Mouse (Mus musculus) neural tube, embryonic 10.5 days (tissue): ENCODE data around the gene Tcf25.

ENCODE experiments used
- DNase-seq: peaks from one replicate; pipeline ENCODE4 v3.0.0-alpha.2; 2017; ENCODE audit warnings: low spot score; ENCODE audit errors: extremely low spot score

Tcf25 gene

DNA sequence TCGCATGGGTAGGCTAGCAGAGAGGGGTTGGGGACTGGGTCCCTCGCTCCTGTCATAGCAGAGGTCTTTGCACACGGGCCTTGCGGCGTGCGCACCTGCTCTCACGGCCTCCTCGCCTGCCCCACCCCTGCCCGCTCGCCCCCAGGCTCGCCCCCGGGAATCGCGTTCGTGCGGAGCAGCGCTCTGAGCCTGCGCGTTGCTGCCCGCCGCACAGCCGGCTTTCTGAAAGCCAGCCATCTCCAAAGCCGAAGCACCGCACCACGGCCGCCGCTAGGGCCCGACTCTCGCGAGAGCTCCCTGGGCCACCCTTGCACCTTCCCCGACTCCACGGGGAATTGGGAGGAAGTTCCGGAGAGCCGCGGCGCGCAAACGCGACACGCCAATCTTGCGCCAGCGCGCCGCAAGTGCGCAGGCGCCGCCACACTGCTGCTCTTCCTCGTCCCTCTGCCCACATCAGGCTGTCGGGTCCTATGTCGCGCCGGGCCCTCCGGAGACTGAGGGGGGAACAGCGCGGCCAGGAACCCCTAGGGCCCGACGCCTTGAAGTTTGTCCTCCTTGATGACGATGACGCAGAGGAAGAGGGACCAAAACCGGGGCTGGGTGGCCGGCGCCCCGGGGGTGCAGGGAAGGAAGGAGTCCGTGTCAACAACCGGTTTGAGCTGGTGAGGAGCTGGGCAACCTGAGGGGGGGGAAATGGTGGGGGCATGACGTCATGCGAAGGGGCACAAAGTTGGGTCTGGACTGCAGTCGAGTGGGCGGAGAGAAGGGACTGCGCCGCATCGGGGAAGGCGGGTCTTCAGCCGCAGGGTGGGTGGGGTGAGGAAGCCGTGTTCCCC lies at the start of gene Tcf25:
Gene Tcf25 (plus strand): TSS at position 351 of the 836 bp plus-strand sequence.
- peak; percentile 98 for DNase-seq

DNA sequence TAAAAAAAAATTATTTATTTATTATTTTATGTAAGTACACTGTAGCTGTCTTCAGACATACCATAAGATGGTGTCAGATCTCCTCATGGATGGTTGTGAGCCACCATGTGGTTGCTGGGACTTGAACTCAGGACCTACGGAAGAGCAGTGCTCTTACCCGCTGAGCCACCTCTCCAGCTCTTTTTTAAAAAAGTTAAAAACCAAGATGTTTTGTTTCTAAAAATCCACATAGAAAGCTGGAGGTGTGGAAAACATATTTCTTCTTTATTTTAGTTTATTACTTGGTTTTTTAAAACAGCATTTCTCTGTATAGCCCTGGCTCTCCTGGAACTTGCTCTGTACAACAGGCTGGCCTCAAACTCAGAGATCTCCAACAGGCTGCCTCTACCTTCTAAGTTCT lies 45.0 kb upstream of the Tcf25 start:
- DNase-seq = no peak

DNA sequence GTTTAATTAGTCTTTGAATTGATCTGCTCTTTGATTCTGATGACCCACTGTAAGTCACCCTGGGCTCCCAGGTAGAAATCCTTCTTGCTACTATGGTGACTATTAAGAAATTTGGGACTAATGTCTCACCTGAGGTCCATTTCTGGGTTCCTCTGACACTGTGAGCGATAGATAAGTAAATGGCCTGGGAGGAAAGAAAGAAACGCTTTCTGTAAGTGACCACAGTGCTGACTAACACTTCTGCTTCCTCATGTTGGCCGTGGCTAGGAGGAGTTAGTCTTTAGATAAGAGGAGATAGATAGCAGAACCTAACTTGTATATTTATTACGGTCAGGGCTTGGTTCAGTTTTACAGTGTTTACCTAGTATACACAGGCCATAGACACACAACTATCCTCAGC lies 44.2 kb upstream of the Tcf25 start:
- no peak for DNase-seq

DNA sequence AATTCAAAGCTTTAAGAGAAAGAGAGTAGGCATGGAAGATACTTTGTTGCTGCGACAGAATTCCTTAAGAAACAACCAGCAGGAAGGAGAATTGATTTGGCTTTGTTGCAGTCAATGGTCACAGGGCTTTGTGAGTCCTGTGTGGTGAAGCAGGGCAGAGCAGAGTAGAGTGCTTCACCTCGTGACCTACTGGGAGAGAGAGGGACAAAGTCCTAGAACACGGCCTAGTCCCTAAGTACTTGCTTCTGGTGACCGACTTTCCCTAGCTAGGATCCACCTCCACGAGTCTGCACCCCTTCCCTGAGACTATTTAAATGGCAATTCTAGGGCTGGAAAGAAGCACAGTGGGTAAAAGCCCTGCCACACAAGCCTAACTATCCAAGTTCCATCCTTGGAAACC lies 43.6 kb upstream of the Tcf25 start:
- DNase-seq = no peak

DNA sequence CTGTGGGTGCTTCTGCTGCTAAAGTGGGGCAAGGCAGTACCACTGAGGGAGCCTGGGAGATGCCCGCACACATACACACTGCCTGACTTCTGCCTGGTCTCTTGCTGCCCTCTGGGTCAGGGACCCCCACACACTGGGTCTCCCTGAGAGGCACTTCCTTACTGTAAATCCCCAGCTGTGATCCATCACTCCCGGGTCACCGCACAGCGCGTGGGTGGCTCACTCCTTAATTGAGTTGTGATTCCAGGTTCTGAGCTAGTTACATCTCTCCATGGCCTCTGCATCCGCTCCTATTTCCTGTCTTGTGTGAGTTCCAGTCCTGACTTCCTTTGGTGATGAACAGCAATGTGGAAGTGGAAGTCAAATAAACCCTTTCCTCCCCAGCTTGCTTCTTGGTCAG lies 42.9 kb upstream of the Tcf25 start:
- no peak for DNase-seq

DNA sequence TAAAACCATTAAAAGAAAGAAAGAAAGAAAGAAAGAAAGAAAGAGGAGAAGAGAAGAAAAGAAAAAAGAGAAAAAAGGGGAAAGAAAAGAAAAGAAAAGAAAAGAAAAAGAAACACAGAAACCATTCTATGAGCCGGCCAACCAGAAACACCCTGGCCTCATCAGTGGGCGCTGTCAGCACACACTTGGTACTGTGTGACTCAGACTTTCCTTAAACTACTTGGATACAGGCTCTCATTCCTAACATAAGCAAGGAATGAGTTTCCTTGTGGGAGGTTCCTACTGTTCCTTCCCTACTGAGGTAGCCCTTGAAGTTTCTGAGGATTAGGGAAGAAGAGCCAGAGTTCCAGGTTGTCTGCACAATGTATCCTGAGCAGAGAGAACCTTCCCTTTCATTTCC lies 42.3 kb upstream of the Tcf25 start:
- no peak for DNase-seq

DNA sequence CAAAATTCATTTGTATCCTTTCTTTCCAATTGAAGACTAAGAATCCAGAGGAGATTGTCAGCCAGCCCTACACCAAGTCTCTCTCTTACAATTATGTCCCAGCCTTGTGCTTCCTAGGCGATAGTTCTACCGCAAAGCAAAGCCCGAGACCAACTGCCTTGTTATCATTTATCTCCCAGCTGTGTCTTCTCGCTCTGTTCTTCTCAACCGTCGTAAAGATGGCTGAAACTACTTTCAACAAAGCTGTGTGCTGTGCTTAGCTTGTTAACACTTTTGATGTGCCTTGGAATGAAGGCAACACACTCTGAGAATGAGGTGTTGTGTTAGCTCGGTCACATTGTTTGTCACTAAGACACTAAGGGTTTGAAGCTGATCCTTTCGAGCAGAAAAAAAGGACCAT lies 41.7 kb upstream of the Tcf25 start:
- no peak for DNase-seq

DNA sequence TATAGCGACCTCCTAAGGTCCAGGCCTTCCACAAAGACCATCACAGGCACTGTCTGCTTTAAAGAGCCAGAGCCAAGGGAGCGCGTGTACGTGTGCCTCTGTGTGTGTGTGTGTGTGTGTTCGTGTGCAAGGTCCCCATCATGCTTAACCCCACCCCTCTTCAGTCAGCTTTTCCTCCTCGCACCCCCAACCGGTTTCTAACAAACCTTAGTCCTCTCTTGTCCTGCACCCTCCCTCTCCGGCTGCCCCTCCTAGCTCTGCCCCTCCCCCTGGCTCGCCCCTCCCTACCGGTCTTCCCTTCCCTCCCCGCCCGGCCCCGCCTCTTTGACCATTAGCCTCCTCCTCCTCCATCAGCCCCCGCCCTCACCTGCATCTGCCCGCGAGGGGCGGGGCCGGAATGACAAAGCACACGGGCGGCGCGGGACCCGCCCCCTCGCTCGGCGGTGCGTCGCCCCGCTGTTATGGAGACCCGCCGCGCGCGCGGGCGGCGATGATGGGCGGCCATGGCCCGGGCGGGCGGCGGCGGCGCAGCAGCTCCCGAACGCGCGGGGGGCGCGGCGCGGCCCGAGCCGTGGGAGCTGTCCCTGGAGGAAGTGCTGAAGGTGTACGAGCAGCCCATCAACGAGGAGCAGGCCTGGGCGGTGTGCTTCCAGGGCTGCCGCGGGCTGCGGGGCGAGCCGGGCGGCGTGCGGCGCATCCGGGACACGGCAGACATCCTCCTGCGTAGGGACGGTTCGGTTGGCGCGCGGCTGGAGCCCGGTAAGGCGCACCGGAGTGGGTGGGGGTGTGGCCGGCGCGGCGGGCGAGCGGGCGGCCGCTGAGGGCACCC lies 41.1 kb upstream of the Tcf25 start, which contains the start of gene Spire2:
Gene Spire2 (plus strand): TSS at position 452 of the 829 bp plus-strand sequence.
- DNase-seq = peak; percentile 83

DNA sequence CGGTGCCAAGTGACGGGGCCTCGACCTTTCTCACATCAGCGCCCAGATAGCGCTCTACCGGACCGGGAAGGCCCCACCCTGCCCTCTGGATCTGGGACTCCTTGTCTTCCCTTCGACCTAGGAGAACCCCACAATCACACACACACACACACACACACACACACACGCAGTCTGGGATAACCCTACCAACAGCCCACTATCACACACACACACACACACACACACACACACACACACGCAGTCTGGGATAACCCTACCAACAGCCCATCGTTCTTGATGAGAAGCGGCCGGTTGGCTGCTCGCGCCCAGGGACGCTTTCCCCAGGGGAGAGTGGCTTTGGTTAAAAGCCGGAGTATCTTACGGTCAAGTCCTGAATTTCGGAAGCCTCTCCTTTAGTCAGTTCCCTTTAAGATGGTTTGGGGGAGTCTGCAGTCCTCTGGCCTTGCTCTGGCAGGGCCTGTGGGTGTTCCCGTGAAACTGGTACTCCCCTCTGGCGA lies 40.4 kb upstream of the Tcf25 start:
- peak; percentile 24 for DNase-seq

DNA sequence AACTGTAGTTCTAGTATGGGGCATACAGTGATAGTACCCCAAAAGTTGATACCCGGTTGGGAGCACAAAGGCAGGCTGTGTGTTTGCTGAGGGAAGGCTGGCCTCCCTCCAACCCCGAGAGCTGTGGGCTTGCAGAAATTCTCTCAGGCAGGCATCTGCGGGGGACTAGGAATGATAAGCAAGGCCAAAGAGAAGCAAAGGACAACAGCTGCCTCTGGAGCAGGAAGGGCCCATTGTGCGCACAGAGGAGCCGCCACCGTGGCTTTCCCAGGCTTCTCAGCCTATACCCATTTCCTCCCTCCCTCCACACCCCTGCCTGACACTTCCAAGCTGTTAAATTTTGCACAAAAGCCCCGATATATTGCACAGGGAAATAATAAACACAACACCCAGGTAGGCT lies 39.7 kb upstream of the Tcf25 start:
- peak; percentile 19 for DNase-seq

DNA sequence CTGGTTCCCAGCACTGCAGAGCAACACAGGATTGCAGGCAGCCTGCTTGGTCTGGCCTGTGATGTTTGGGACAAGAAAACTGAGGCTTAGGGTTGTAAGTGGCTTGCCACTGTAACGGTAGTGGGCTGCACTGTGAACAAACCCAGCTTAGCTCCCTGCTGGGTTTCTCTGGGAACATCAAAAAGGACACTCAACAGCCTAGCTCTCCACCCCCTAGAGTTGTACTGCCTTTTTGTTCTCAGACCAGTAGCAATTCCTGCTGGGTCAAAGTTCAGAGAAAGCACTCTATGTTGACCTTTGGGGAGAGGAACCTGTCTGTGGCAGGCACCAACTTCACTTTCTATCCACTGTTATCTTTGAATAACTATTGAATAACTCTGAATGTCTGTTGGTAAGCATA lies 39.1 kb upstream of the Tcf25 start:
- no peak for DNase-seq

DNA sequence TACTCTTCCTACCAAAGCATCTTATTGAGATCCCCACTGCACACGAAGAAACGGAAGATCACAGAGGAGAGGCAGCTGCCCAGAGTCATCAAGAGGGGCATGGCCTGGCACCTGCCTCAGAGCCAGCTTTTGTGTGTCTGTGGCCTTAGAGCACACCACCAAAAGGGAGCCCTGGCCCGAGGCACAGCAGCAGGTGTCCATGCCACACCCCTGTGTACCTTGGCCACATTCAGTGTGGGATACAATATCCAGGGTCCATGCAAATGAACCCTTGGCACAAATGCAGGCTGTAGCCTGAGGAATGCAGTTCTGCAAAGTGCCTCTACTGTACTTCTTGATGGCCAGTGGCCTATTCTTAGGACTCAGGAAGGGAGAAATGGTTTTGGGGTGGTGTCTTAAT lies 36.1 kb upstream of the Tcf25 start:
- DNase-seq = no peak

DNA sequence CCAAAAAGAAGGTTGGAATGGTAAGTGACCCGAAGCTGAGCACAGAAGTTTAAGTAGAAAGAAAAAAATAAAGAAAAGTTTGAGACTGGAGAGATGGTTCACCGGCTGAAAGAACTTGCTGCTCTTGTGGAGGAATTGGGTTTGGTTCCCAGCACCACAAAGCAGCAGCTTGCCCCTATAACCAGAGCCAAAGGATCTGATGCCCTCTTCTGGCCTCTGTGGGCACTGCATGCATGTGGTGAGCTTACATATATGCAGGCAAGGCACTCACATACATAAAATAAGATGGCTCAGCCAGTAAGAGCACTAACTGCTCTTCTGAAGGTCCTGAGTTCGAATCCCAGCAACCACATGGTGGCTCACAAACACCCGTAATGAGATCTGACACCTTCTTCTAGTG lies 33.5 kb upstream of the Tcf25 start:
- DNase-seq = no peak

DNA sequence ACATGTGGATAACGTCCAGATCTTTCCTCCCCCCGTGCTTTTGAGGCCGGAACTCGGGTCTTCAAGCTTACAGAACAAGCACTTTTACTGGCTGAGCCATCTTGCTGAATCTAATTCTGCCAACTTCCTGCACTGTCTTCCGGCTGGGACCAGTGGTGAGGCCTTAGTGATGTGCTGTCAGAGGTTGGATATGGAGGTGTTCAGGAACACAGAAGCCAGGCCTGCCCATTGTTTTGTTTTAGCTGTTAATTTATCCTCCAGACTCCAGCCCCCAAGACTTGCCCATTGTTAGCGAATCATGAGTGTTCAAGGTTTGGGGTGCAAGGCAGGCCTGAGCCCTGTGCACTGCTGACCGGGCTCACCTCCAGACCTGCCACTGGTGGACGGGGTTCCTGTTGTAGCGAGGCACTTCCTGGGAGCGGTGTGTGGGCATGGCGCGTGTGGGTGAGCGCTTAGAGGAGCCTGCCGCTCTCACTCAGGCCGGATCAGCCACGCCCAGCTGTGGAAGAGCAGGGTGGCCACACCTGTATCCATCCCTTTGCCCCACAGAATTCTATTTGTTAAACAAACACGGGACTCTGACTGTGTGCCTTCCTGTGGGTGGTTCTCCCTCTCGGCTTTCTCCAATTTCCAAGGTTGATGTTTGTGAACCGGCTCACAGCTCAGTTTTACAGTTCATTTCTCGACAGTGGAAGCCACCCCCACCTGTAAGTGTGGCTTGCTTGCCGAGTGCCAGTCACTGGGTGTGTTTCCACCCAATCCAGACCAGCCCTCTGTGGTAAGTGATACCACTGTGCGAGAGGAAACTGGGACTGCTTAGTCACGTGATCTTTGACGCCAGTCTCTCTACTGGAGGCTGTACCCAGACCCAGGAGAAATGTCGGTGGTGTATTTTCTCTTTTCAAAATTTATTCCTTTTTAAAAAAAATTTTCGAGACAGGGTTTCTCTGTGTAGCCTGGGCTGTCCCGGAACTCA lies 32.2 kb upstream of the Tcf25 start:
- no peak for DNase-seq

DNA sequence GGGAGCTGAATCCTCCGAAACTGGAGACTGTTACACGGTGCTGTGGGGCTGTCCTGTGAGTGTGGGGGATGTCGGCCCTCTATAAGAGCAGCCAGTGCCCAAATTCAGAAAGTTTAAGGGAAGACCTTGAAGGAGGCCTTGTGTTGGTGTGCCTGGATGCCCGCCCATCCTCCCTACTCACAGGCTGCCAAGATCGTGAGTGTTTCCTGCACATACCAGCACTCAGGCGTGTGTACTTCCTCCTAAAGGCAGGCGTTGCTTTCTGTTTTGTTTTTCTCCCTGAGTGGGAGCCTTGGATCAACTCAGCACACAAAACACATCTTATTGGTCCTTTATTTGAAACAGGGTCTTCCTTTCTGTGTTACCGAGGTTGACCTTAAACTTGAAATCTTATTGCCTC lies 31.3 kb upstream of the Tcf25 start:
- DNase-seq = no peak

DNA sequence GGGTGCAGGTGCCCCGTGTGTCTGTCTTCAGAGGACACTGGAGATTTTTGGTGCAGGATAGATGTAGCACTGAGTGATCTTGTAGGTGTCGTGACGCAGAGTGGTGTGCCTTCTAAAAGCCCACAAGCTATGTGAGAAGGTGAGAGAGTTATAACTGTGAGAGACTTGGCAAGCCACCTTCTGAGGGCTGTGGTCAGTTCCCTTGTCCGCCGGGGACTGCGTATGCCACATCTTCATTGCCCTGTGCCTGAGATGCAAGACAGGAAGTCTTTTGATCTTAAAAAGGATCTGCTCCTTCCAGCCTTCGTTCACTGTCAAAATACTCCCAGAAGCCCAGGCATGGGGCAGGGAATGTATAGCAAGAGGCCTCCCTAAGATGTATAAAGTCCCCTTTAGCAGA lies 30.6 kb upstream of the Tcf25 start:
- no peak for DNase-seq

DNA sequence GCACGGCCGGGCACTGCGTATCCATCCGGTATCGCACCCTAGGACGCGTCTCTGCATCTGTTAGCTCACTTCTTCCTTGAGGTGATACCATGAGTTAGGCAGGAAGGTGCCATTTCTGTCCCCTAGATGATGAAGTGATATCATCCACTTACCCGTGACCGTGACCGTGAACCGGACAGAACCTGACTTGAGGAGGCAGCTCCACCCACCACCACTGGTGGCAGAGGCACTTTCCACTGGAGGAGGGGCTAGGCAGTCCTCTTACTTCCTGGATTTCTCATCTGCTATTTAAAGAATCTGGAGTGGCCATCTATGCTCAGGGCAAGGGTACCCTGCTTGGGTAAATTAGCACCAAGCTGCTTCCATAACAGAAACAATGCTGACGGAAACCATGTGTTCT lies 30.1 kb upstream of the Tcf25 start:
- no peak for DNase-seq

DNA sequence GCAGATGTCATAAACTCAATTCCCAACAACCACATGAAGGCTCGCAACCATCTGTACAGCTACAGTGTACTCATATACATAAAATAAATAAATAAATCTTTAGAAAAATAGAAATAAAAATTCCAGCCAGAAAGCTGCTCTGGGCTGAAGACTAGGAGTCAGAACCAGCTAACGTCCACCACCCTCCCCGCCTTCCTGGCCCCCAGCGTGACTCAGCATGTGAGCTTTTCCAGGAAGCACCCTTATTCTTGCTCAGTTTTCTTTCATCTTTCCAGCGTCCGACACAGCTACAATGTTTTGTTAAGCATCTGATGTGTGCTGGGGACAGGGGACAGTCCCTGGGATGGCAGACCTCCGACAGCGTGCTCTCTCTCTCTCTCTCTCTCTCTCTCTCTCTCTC lies 28.4 kb upstream of the Tcf25 start:
- DNase-seq = no peak

DNA sequence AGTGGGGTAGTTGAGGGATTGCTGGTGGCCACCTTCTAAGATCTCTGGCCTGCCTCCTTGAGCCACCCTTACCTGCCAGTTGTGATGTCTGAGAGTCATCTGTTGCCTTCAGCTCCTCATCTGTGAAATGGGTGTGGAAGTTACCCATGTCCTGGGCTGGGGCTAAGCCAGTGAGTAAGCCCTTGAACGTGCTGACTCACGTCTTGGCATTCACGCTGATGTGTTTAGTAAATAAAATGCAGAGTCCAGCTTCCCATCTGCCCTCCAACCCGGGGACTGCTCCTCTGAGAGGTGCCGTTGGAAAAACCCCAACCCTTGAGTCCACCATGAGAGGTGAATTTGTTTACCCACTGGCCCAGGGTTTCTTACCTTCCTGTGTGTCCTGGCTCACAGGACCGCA lies 27.7 kb upstream of the Tcf25 start:
- no peak for DNase-seq

DNA sequence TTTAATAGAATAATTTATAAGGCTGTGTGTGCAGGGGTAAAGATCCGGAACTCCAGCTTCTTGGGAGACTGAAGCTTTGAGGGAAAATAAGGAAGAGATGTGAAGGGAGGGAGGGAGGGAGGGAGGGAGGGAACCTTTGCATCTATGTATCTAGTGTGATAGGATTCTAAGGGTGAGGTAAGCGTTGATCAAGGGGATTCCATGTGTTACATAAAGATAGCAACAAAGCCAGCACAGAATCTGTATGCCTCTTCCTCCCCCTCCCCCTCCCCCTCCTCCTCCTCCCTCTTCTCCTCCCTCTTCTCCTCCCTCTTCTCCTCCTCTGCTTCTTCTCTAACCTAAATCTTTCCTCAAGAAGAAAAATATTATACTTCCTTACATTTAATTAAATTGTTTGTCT lies 26.3 kb upstream of the Tcf25 start:
- no peak for DNase-seq

DNA sequence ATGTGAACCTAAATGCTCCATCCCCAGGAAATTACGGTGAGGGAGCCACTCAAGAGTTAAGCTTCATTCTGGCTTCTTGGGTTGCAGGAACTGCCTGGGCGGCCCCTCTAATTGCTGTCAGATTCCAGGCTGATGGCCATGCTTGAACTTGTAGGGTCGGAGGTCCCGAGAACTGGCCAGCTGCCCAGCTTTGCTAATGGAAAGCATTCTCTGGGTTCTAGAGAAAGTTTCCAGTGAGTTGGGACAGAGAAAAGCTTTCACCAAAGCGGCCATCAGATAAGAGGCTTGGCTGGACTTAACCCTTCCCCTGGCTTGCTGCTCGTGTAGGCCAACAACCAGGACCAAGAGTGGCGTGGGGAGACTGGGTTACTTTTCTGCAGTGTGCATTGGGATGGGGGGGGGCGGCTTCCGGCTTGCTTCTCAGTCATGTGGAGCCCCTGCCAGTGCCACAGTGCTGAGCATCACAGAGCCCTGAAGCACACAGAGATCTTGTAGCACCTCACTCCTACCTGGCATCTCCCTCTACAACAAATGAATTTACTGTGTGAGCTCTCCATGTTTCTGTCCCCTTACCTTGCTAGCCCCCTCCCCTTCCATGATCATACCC lies 25.2 kb upstream of the Tcf25 start:
- peak; percentile 27 for DNase-seq
